Mouse (Mus musculus) kidney, postnatal 10 days (tissue): ENCODE results near the gene Prtg.

Experiments
- DNase-seq: peaks from one replicate; pipeline ENCODE4 v3.0.0; 2021; ENCODE audit warnings: mixed read lengths

Prtg gene

GRCm38 (mm10) chr9:72810607-72811006 lies 3.9 kb downstream of the Prtg start:
- no peak for DNase-seq

GRCm38 (mm10) chr9:72812091-72812490 lies 5.4 kb downstream of the Prtg start:
- no peak for DNase-seq

DNA sequence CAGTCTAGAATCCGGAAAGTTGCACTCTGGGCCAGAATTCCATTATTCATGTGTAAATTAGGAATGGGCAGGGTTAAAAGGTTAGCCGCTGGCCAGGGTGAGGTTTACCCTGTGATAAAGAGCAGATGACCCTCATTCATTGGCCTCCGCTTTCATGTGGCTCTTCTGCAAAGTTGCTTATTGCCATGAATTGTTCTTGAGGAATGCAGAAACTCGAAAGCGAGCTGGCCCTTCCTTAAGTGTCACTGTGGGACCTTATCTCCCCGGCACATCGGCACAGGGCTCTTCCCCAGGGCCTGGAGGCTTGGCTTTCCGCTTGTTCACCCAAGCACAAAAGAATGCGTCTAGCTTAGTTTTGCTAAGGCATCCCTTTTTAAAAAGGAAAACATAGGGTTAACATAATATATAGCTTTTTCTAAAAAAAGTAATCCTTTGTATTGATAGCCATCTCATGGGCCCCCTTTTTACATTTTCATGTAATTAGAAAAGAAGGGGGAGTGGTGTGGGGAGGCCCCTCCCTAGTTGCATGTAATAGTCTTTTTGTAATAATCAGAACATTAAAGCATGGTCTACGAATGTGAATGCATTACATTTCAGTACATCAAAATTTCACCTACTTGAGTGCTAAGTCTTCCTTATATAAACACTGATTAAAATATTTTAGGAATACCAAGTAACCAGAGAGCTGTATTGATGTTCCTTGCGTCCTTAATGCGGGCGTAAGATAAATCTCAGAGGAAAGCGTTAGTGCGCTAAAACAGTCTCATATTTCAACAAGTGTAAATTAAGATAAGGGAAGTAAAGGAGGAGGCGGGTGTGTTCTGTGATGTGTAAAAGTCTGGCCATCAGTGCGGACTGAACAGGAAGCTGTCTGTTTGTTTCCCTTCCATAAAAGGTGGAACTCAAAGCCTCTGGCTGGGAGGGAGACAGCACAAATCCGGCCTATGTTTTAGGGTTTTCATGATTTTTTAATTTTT lies 6.2 kb downstream of the Prtg start:
- peak; percentile 30 for DNase-seq

DNA sequence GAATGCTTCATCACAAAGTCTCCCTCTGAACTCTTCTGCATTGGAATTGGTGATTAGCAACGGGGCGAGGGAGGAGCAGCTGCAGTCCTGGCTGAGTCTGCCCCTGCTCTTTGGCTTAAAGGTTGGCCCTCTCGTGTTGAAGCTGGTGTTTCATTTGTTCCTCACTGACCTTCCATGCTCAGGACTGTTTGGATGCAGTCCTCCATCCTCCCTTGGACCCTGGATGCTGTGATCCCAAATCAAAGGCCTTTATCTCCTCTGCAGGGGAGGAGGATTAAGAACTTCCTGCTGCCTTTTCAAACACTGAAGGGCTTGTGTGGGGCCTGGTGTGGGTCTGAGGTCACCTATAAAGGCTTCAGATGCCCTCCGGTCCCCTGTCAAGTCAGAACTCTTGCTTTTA lies 18.8 kb downstream of the Prtg start:
- DNase-seq, result no peak

- DNase-seq, result no peak
Measured at GRCm38 (mm10) chr9:72825976-72826375, 19.3 kb downstream of the Prtg start.

- no peak for DNase-seq
Measured at GRCm38 (mm10) chr9:72828616-72829257, 22.1 kb downstream of the Prtg start.

- DNase-seq, result no peak
Measured at GRCm38 (mm10) chr9:72833992-72834696, 27.5 kb downstream of the Prtg start.

DNA sequence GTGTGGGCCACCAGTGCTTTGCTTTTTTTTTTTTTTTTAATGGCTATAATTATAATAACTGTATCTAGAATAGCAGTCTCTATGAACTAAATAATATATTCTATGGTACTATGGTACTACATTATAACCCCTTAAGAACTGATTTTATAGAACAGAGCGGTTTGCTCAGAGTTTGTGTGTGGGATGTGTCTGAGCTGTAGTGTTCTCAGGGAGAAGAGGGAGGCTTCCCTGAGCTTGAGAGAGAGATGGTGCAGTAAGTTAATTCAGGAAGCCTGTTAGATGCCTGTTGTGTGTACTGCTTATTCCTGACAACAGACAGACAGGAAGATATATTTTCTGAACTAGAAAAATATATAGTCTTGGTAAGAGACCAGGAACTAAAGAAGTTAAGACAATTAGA lies 28.3 kb downstream of the Prtg start:
- no peak for DNase-seq

- DNase-seq, result no peak
Measured at GRCm38 (mm10) chr9:72836708-72837495, 30.2 kb downstream of the Prtg start.

DNA sequence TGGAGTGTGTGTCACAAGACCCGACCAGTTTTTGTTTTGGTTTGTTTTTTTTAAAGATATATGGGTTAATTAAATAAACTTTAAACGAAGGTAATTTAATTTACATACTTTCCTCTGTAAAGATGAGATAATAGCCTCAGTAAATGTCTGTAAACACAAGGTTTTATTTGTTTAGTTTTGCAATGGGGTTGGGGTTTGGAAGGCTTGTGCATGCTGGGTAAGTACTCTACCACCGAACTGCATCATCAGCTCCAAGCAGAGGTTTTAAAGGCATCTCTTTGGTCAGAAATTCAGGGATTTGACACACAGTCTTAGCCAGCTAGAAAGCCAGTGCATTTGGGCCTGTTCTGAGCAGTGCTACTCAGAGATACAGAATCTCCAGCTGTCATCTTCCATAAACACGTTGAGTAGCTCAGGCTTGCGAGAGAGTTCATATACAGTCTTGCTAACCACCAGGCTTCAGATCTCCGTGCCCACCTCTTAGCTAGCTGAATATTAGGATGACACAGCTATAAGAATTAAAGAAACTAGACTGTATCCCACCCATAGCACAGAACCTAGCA lies 31.0 kb downstream of the Prtg start:
- DNase-seq, result no peak

GRCm38 (mm10) chr9:72838256-72838655 lies 31.6 kb downstream of the Prtg start:
- DNase-seq, result no peak

DNA sequence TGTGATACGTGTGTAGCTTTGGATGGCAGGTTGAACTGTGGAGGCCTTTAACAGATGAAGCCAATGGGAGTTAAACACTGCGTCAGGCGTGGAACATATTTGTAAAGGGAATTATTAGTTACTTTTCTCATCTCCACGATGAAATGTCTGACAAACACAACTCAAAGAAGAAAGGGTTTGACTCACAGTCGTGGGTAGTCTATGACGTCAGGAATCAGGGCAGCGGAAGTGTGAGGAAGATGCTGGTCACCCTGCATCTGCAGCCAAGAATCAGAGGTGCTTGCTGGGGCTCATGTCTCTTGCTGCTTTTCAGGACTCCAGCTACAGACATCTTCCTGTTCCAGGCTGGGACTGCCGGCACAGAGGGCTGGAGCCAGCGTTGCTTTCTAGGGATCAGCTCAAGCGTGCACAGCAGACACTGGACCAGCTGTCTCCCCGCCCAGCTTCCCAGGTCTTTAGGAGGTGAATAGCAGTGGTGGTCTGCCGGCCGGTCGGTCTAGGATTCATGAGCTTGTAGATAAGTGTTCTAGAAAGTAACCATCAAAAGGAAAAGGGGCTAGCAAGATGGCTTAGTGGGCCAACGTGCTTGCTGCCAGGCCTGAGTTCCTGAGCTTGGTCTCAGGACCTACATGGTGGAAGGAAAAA lies 32.8 kb downstream of the Prtg start:
- no peak for DNase-seq

DNA sequence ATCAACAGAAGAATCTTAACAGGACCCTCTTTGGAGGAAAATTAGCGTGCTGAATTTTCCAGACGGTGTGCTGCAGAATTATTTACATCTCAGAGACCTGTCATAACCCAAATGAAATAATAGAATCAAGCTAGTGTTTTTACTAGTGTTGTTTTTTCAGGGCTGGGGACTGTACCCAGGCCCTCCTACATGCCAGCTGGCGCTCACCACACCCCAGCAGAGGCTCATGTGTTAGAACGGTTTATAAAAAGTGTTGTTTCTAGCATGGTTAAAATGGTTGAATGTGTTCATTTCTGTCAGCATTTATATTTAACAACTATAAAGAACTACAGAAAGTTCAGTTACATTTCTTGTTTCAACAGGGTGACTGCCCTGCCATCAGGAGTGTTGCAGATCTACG lies 37.8 kb downstream of the Prtg start:
- DNase-seq, result no peak

- DNase-seq, result no peak
Measured at GRCm38 (mm10) chr9:72846160-72846559, 39.5 kb downstream of the Prtg start.

DNA sequence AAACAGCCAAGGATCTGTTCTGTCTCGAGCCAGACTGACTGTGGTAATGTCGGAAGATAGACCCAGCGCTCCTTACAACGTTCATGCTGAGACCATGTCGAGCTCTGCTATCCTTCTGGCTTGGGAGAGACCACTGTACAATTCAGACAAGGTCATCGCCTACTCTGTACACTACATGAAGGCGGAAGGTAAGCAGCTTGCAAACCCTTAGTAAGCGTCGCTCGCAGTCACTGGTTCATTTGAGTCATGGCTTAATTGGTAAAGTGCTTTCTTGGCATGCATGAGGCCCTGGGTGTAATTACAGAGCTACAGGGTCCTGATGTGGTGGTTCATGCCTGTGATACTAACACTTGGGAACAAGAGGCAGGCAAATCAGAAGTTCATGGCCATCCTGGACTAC lies 44.9 kb downstream of the Prtg start:
- DNase-seq, result no peak

DNA sequence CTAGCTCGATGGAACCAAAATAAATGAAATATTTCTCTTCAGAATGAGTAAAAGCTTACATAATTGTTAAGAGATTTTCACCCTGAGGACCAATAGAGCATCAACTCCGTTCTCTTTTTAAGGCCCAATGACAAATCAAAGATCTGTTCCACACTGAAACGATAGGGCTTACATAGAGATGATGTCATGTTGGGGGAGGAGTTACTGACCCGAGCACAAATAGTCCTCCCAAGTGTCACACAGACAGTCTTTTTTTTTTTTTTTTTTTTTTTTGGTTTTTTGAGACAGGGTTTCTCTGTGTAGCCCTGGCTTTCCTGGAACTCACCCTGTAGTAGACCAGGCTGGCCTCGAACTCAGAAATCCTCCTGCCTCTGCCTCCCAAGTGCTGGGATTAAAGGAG lies 45.3 kb downstream of the Prtg start:
- no peak for DNase-seq

- no peak for DNase-seq
Measured at GRCm38 (mm10) chr9:72853681-72854190, 47.1 kb downstream of the Prtg start.

GRCm38 (mm10) chr9:72856721-72857120 lies 50.0 kb downstream of the Prtg start:
- no peak for DNase-seq

- no peak for DNase-seq
Measured at GRCm38 (mm10) chr9:72860764-72861163, 54.1 kb downstream of the Prtg start.

GRCm38 (mm10) chr9:72861235-72861634 lies 54.6 kb downstream of the Prtg start:
- DNase-seq, result no peak

GRCm38 (mm10) chr9:72862186-72862585 lies 55.5 kb downstream of the Prtg start:
- no peak for DNase-seq

GRCm38 (mm10) chr9:72862955-72863354 lies 56.3 kb downstream of the Prtg start:
- DNase-seq, result no peak
